Mouse (Mus musculus): Measurements from ENCODE around the gene Tnni2.

Gene Tnni2

DNA sequence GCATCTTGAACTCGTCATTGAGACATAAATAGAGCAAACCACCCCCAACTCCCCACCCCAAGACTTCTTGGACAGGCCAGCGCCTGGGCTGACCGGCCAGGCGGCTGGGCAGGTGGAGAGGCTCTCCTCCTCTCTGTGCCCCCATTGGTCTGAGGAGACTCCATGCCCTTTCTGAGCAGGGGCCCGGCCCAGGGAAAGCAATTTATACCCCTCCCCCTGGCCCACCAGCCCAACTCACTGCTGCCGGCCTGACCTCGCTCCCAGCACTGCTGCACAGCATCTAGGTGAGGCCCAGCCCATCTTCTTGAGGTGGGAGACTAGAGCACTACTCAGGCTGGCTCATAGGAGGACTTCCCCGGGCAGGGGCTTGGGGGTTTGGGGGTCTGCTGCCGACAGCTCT, at the start of gene Tnni2:
Gene Tnni2, plus strand, starts transcription at position 224 of the 400 bp plus-strand sequence.
- CTCF ChIA-PET, result interaction anchor here in 3 of 4 experiments (0.6 to 3.4 kb wide), 8 partner anchors 24 to 274 kb away, joined by 3 to 27 read pairs (median 6); no protein-coding TSS in a partner anchor
- POLR2A ChIA-PET, result interaction anchor here in 1 of 4 experiments (0.7 kb wide), 1 partner anchor 139 kb away, joined by 4 read pairs; no protein-coding TSS in a partner anchor

DNA sequence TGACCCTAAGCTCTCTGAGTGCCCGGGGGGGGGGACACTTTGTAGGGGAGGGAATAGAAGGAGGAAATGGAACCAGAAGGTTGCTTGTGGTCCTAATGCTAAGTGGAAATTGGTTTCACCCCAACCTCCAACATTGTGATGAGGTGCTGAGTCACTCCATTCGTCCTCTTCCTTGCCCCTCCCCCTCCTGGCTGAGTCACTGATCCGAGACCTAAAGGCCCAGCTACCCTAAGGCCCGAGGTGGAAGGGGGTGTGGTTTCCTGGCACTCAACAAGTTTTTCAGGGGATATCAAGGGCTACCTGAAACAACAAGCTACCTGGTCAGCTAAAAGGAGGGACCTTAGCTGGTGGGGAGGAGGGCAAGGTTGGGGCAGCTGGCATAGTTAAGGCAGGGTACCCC, 48.4 kb upstream of the Tnni2 start:
- CTCF ChIA-PET, result interaction anchor here in 3 of 4 experiments (0.7 to 1.8 kb wide), 3 partner anchors 59 to 458 kb away, joined by 3 to 9 read pairs (median 7); no protein-coding TSS in a partner anchor
- POLR2A ChIA-PET, result interaction anchor here (0.6 to 2.1 kb wide), 16 partner anchors 9 to 660 kb away, joined by 3 to 7 read pairs (median 3); no protein-coding TSS in a partner anchor

DNA sequence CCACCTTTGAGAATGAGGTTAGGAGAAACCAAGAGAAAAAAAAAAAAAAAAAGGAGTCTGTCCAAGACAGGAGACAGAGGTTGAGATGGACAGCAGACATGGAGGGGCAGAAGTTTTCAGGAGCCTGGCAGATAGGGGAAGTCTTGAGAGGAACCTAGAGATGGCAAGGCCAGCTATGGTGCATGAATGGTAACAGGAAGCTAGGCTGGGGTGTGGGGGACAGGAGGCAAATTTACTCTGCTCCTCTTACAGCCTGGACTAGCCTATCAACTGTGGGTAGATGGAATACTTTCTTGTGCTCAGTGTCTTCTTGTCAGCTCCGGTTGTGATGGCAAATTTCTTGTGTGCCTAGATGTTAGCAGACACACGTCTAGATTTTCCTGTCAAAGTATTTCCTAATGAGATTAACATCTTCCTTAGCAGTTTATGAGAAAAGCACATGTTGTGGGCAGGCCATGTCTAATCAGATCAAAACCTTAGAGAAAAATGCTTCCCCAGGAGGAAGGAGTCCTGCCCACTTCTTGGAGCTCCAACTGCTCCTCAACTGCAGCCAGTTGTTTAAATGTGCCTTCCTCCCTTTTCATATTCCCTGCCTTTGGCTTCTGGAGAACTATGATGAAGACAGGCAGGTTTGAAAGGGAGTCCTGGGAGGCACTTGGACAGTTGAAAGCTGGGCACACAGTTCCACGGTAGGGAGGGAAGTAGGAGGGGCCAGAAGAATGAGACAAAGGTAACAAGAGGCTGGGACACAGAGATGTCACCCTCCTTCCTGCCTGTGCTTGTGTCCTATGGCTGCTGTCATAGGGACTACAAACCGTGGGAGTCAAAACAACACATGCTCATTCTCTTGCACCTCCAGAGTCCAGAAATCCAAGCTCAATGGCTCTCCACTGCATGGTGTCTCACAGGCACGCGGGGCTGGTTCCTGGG, 47.1 kb upstream of the Tnni2 start:
- ChIA-PET POLR2A (interaction anchor here in 3 of 4 experiments (0.7 to 2.1 kb wide), 7 partner anchors 10 to 76 kb away, joined by 3 to 7 read pairs (median 5); no protein-coding TSS in a partner anchor), CTCF (no interaction called here)

DNA sequence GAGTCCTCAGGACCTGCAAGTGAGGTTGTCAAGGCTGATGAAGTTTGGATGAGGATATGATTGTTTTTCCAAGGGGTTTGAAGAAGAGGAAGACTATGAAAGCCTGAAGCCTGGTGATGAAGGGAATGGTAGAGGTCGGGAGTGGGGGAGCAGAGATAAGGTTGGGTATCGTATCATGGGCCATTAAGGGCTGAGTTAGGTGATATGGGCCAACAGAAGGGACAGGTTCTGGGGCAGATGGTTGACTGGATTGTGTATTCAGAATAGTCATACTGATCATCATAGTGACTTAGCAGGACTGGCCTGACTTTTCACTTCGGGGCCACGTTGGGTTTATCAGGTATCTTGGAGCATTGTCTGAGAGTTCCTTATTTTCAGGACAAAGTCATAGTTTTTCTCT, 46.1 kb upstream of the Tnni2 start:
- ChIA-PET POLR2A (no interaction called here), CTCF (no interaction called here)

DNA sequence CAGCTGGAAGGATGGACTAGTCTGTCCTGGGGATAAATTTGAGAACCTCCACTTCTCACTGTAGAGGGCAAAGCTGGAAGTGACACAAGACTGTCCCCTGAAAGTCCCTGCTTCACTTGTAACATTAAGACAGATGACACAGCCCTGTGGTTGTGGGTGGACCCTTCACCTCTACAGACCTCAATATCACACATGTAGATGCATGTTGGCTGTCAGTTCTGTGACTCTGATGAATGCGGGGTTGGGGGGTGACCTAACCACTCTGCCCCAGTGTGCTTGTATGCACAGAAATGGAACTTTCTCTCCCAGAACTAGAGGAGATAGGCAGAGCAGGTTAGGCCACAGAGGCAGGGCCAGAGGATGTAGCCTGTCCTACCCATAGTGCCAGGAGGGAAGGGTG, 45.0 kb upstream of the Tnni2 start:
- ChIA-PET CTCF (no interaction called here), POLR2A (interaction anchor here in 2 of 4 experiments (1.0 to 5.9 kb wide), 2 partner anchors 9 to 11 kb away, joined by 7 to 38 read pairs; partner anchors contain the start of gene Ctsd (in 2 of the 2))

DNA sequence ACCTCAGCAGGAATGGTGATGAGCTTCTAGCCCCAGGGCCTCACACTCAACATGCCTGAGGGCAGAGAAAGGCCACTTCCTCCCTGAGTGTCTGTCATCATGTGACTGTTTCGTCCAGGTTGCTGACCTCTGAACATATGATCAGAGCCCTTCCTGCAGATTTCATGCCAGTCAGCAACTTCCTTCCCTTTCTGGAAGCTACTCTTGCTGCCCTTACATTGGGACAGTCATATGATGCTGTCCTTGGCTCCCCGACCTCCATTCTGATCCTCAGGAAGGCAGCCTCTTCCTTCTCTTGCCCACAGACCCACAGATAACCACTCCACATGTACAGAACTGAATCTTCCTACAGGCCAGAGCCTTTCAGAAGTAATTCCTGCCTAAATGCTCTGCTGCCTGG, 43.6 kb upstream of the Tnni2 start:
- ChIA-PET POLR2A (interaction anchor here in 3 of 4 experiments (0.6 to 5.9 kb wide), 4 partner anchors 10 to 552 kb away, joined by 4 to 38 read pairs (median 9); partner anchors contain the start of genes Ctsd (in 2 of the 3) and Ifitm10 (in 1 of the 3)), CTCF (interaction anchor here in 2 of 4 experiments (0.5 to 1.2 kb wide), 3 partner anchors 64 to 394 kb away, joined by 3 to 7 read pairs (median 3); no protein-coding TSS in a partner anchor)

DNA sequence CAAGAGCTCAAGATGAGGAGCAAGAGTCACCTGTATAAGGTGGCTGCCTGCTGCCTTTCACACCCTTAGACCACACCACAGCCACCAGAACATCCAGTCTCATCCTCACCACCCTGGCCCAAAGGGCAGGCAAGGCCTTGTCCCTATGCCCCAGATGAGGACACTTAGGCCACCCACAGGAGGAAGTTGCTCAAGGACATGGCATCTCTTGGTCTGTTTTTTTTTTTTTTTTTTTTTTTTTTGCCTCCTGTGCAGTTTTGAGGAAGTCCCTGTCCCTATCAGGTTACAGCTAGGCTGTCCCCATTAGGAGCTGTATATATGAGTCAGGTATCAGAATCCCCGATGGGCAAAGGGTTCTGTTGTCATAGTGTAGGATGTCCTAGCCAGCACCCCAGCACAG, 42.4 kb upstream of the Tnni2 start:
- ChIA-PET POLR2A (interaction anchor here in 3 of 4 experiments (0.6 to 7.2 kb wide), 6 partner anchors 11 to 356 kb away, joined by 3 to 77 read pairs (median 7); partner anchors contain the start of gene Ctsd (in 2 of the 3)), CTCF (interaction anchor here in 2 of 4 experiments (0.7 to 1.2 kb wide), 2 partner anchors 35 to 65 kb away, joined by 3 to 7 read pairs; no protein-coding TSS in a partner anchor)

DNA sequence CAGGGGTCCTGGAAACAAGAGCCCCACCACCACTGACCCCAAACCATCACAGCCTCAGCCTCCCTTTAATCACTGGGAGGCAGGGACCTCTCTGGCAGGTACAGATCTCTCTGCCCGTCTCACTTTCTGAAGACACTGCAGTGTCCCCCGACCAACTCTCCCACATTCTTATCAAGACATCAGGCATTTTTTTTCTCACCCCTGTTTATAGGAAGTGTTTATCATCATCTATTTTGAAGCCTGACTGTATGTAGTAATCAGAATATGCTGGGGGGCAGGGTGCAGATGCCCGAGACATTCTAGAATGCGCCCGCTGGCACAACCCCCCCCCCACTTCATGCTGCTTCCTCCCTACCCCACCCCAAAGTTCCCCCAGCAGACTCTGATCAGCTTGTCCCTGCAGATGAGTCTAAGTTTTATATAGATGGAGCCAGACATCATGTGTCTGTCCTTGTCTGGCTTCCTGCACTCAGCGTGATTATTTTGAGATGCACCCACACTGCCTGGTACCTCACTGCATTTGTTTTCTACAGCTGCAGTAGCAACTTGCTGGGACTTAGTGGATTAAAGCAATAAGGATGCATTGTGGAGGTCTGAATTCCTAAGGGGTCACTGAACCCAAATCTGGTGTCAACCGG, 41.4 kb upstream of the Tnni2 start:
- CTCF ChIA-PET, result interaction anchor here in 3 of 4 experiments (1.0 to 1.6 kb wide), 3 partner anchors 28 to 66 kb away, joined by 3 to 7 read pairs (median 4); partner anchors contain the start of gene Tnni2 (in 1 of the 3)

DNA sequence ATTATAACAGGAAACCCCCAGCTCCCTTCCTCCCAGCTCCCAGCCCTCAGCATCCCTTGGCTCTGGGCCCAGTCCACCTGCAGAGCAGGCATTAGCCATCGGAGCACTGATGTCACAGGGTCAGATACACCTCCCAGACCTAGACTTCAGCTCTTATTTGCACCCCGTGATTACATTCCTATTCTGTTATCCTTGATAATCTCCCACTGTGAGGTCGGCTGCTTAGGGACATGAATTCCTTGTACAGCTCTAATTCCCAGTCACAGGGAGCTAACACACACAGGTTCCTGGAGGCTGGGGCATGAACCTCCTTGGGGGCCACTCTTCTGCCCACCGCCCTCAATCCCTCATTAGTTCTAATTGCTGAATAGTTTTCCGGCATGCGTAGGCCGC, 40.9 kb upstream of the Tnni2 start:
- ChIA-PET CTCF (interaction anchor here (0.5 to 1.6 kb wide), 4 partner anchors 27 to 66 kb away, joined by 3 to 7 read pairs (median 4); partner anchors contain the start of gene Tnni2 (in 1 of the 4)), POLR2A (interaction anchor here in 3 of 4 experiments (0.6 to 7.2 kb wide), 21 partner anchors 13 to 210 kb away, joined by 3 to 77 read pairs (median 3); partner anchors contain the start of gene Ctsd (in 3 of the 3))

More for the DNA sequence above, 41.4 kb upstream of the Tnni2 start:
- POLR2A ChIA-PET, result interaction anchor here in 3 of 4 experiments (0.6 to 7.2 kb wide), 21 partner anchors 12 to 211 kb away, joined by 3 to 77 read pairs (median 3); partner anchors contain the start of gene Ctsd (in 3 of the 3)

DNA sequence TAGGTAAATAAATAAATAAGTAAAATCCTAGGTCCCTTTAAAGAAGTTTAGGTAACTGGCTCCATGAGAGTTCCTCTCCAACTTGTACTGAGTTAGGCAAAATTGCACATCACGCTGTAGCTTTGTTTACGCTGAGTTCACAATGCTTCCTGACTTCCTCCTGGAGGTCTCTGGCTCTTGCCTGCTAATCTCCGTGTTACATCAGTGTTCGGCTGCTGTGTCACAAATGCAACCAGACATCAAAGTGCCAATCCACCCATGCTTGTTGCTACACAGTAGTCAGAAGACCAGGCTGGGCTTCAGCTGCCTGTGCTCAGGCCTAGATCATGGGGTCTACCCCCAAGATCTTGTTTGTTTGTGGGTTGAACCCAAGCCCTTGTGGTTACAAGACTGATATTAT, 38.0 kb upstream of the Tnni2 start:
- CTCF ChIA-PET, result interaction anchor here in 2 of 4 experiments (0.6 to 1.6 kb wide), 3 partner anchors 25 to 69 kb away, joined by 3 to 13 read pairs (median 4); no protein-coding TSS in a partner anchor
- POLR2A ChIA-PET, result interaction anchor here in 3 of 4 experiments (2.3 to 7.2 kb wide), 4 partner anchors 15 to 19 kb away, joined by 16 to 77 read pairs (median 18); partner anchors contain the start of gene Ctsd (in 3 of the 3)

DNA sequence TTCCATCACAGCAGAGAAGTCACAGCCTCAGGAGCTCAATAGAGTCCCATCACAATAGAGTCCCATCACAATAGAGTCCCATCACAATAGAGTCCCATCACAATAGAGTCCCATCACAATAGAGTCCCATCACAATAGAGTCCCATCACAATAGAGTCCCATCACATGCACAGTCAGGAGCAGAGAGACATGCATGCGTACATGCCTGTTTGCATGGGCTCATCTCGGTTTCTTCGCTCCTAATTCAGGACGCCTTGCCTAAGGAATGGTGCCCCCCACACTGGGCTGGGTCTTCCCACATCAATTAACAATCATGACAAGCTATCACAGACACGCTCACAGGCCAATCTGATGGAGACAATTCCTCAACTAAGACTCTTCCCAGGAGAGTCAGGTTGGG, 36.5 kb upstream of the Tnni2 start:
- ChIA-PET POLR2A (interaction anchor here in 3 of 4 experiments (0.7 to 7.2 kb wide), 21 partner anchors 9 to 648 kb away, joined by 3 to 77 read pairs (median 5); partner anchors contain the start of genes Ctsd (in 3 of the 3) and Gm49369 (in 1 of the 3)), CTCF (interaction anchor here in 2 of 4 experiments (0.7 to 1.7 kb wide), 6 partner anchors 14 to 133 kb away, joined by 3 to 5 read pairs (median 3); no protein-coding TSS in a partner anchor)

DNA sequence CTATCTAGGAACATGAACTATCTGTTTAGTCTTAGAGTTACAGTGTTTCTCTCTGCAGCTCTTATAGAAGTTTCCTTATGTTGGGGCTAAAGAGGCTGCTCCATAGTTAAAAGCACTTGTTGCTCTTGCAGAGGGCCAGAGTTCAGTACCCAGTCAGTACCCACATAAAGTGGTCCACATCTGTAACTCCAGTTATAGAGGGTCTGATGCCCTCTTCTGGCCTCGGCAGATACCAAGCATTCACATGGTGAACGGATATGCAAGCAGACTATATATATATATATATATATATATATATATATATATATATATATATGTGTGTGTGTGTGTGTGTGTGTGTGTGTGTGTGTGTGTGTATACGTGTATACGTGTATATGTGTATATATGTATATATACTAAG, 33.7 kb upstream of the Tnni2 start:
- ChIA-PET POLR2A (interaction anchor here in 3 of 4 experiments (0.7 to 1.1 kb wide), 3 partner anchors 15 to 35 kb away, joined by 3 to 4 read pairs (median 3); partner anchors contain the start of gene Ifitm10 (in 1 of the 3)), CTCF (interaction anchor here in 2 of 4 experiments (1.2 to 1.6 kb wide), 2 partner anchors 74 kb away, joined by 3 to 6 read pairs; no protein-coding TSS in a partner anchor)

DNA sequence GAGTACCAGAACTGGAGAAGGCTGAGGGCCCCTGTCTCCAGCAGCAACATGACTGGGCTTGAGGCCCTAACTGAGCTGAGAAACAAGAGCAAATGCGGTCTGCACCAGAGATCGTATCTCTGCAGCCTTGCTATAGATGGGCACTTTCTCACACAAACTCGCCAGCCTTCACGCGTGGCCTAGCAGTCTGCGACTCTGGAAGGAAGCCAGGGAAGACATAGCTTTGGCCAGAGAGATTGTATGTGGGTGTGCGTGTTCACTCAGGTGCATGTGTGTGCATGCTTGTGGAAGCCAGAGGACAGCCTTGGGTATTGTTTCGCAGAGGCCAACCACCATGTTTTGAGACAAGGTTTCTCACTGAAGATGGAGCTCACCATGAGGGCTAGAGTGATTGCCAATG, 32.9 kb upstream of the Tnni2 start:
- ChIA-PET CTCF (interaction anchor here in 3 of 4 experiments (1.2 to 1.7 kb wide), 4 partner anchors 20 to 93 kb away, joined by 3 to 6 read pairs (median 4); no protein-coding TSS in a partner anchor), POLR2A (interaction anchor here in 3 of 4 experiments (0.6 to 1.9 kb wide), 4 partner anchors 21 to 35 kb away, joined by 3 to 9 read pairs (median 3); partner anchors contain the start of genes Ctsd (in 1 of the 3), Gm49369 (in 1 of the 3) and Ifitm10 (in 1 of the 3))

DNA sequence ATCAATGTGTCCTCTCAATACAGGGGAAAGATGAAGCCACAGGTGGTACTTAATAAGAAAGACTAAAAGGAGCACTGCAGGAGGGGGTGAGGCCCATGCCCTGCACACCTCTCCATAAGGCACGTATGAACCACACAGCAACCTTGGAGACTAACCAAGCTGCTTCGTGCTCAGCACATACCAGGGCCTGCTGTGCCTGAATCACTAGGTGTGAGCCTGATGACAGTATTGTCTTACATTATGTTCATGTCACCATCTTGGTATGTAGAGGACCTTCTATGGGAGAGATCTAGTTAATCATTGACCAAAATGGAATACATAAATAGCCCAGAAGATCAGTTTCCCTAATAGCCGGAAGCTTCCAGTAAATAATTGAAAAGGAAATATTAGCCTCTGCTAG, 32.0 kb upstream of the Tnni2 start:
- CTCF ChIA-PET, result interaction anchor here in 2 of 4 experiments (1.2 to 1.7 kb wide), 2 partner anchors 19 to 93 kb away, joined by 3 to 4 read pairs; no protein-coding TSS in a partner anchor

DNA sequence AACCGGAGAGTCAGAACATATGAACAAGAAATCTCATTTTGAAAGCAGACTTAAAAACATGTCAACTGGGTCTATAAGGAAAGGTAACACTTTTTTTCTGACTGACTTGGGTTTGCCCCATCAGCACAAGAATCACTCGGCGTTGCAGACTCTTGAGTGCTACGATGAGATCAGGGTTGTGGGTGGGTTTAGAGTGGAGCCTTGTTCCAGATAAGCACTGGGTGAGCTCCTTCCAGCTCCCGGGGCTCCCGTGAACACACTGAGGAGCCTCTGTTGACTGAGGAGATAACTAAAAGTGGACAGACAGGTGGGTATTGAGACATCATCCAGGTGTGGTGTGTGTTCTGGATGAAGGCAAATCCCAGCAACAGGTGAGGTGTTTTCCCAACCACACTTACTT, 28.3 kb upstream of the Tnni2 start:
- CTCF ChIA-PET, result interaction anchor here in 1 of 4 experiments (0.8 kb wide), 1 partner anchor 68 kb away, joined by 3 read pairs; no protein-coding TSS in a partner anchor
- POLR2A ChIA-PET, result interaction anchor here in 2 of 4 experiments (0.6 to 1.0 kb wide), 2 partner anchors 8 to 19 kb away, joined by 3 to 5 read pairs; no protein-coding TSS in a partner anchor

More for the DNA sequence above, 32.0 kb upstream of the Tnni2 start:
- POLR2A ChIA-PET, result interaction anchor here in 2 of 4 experiments (0.8 to 1.9 kb wide), 2 partner anchors 22 to 23 kb away, joined by 4 to 9 read pairs; partner anchors contain the start of gene Ctsd (in 1 of the 2)

DNA sequence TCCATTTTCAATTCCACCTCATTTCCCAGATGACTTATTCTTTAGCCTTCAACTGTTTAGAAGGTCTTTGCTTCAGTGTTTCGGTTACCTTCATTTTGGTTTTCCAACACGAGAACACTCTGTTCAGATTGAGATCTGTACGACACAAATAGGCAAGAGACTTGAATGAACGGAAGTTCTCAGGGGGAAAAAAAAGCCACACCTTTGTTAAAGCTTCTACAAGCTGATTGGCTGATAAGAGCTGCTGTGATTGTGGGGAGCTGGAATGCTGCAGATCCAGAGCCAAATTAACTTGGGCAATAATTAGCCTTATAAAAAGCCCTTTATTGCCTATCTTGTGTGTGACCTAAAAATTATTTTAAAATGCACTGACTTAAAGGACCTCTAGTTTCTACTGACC, 26.3 kb upstream of the Tnni2 start:
- CTCF ChIA-PET, result interaction anchor here in 2 of 4 experiments (1.5 to 2.0 kb wide), 2 partner anchors 13 to 81 kb away, joined by 4 to 8 read pairs; no protein-coding TSS in a partner anchor
- POLR2A ChIA-PET, result interaction anchor here in 2 of 4 experiments (0.7 to 1.1 kb wide), 2 partner anchors 23 to 37 kb away, joined by 3 read pairs; no protein-coding TSS in a partner anchor

DNA sequence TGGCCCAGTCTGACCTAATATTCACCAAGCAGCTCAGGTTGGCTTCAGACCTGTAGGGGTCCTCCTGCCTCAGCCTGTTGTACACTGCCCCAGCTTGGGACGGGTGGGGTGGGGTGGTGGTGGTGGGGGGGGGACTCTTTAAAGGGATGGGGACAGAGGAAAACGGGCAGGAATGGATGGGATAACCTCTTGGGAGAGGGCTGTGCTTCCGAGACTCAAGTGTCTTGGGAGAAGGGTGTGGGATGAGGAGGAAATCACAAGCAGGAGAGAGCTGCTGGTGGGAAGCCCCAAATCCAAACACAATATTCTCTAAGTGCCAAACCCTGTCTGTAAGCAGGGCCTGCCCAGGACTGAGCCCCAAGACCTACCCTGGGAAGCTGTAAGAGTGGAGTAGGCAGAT, 25.4 kb upstream of the Tnni2 start:
- CTCF ChIA-PET, result interaction anchor here in 2 of 4 experiments (0.5 to 2.0 kb wide), 2 partner anchors 82 to 611 kb away, joined by 3 to 8 read pairs; no protein-coding TSS in a partner anchor
- POLR2A ChIA-PET, result interaction anchor here in 2 of 4 experiments (0.7 to 1.3 kb wide), 3 partner anchors 31 to 109 kb away, joined by 3 read pairs; no protein-coding TSS in a partner anchor

All from embryonic stem cell, embryonic (primary cell).